Mouse (Mus musculus): ENCODE measurements around the gene Ccne1.

DNA sequence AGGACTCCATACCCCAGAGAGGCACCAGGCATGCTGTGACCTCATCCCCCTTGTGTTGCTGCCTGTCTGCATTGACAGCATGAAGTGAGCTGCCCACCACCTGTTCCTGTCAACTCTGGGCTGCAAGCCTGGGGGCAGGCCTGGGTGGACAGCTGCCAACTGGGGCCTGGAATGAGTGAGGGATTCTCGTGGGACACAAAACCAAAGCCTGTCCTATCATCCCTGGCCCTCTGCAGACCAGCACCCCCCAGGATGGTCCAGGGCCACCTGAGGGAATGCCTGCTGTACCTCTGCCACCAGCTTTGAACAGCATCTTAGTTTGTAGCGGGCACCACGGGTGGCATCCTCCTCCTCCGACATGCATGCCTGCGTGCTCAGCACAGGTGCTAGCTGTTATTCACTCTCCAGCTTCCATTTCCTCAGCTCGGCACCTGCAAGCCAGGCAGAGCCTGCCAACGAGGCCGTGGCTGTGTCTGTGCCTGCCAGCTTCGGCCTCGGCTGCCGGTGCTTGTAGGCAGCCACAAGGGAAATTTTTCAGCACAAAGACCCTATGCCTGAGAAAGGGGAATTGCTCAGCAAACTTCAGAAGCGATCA, 18.3 kb upstream of the Ccne1 start:
- TF ChIP-seq CTCF (IDR thresholded peaks at IDR 0.05) (no peak), EP300 (IDR thresholded peaks at IDR 0.05) (no peak)
